Mouse (Mus musculus) heart, adult 2 months (tissue): Measurements from ENCODE around the gene Esrp2.

Experiments used
- CTCF ChIP-seq: fragments of 200-600 bp; IDR thresholded peaks from 2 replicates; pipeline ENCODE4 v1.8.1; 2022; ENCODE audit warnings: antibody characterized with exemption, mild to moderate bottlenecking, moderate library complexity
- POLR2A ChIP-seq: fragments of 200-500 bp; IDR thresholded peaks from 2 replicates; pipeline ENCODE4 v1.6.1; 2011; ENCODE audit warnings: mild to moderate bottlenecking, low read depth, low read length, control low read depth; ENCODE audit not compliant: insufficient read depth

DNA sequence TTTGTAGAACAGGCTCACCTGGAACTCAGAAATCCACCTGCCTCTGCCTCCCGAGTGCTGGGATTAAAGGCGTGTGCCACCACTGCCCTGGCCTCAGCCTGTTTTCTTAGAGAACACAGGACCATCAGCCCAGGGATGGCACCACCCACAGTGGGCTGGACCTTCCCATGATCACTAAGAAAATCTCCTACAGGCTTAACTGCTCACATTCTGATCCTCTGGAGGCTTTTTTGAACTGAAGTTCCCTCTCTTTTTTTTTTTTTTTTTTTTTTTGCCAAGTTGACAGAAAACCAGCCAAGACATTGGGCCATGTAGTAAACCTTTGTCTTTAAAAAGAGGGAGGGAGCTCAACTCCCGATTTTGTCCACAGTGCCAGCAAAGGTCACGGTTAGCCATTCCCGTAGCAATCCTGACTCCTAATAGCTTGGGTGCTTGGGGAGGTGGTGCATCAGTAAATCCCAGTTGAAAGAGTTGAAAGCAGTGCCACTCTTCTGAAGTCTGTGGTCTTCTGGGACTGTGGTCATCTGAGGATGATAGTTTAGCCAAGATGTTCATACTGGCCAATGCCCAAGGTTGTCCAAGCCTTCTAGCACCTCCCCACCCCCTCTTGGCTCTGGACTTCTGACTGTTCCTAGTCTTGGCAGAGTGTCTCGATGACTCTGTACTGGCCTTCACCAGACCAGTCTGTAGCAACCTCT lies 11.2 kb upstream of the Esrp2 start:
- TF ChIP-seq POLR2A (no peak), CTCF (no peak)
